Mouse (Mus musculus): ENCODE data around the gene BC030499. TPM values are rescaled to one million over a fixed set of nuclear protein-coding genes. Genes with fewer than 3 reads are reported as not detected.

BC030499 gene
- polyA plus RNA-seq, 1 experiment from 2014 or later, result 0.09 TPM

GRCm38 (mm10) chr11:78289146-78289763 is 1.4 kb upstream of the BC030499 start:
- DNase-seq (ENCODE audit: low spot score) (no peak), ATAC-seq (ENCODE audit: insufficient number of reproducible peaks, low FRiP score, low TSS enrichment, low read depth) (no peak)
- no peak overlapping the region for H3K4me2 ChIP-seq (ENCODE audit: low read depth, severe bottlenecking)
- H3K27ac ChIP-seq (replicated peaks; ENCODE audit: low read depth, low read length), result no peak overlapping the region
- H3K9me3 ChIP-seq (ENCODE audit: control insufficient read depth, low read length), result no peaks in the 10 kb centered on the region
- no peak overlapping the region for H3K9ac ChIP-seq (ENCODE audit: low read length)
- peaks cover 33% of the 10 kb centered on the region for H3K36me3 ChIP-seq (ENCODE audit: control insufficient read depth, insufficient read depth, low read length)
- no peaks in the 10 kb centered on the region for H3K4me1 ChIP-seq (ENCODE audit: control insufficient read depth, insufficient read depth, low read length)
- H3K4me3 ChIP-seq (ENCODE audit: low read depth, low read length), result no peak overlapping the region
- H3K27me3 ChIP-seq (ENCODE audit: control insufficient read depth, insufficient read depth, low read length), result no peaks in the 10 kb centered on the region
- WGBS, result 89% methylated on average over 7 of the region's 7 CpGs

GRCm38 (mm10) chr11:78294585-78294984 is 3.9 kb downstream of the BC030499 start:
- Histone ChIP-seq H3K9me3 (ENCODE audit: control insufficient read depth, low read length) (no peaks in the 10 kb centered on the region), H3K27me3 (ENCODE audit: control insufficient read depth, insufficient read depth, low read length) (no peaks in the 10 kb centered on the region), H3K27ac (replicated peaks; ENCODE audit: low read depth, low read length) (no peak overlapping the region), H3K9ac (ENCODE audit: low read length) (no peak overlapping the region), H3K4me1 (ENCODE audit: control insufficient read depth, insufficient read depth, low read length) (no peaks in the 10 kb centered on the region), H3K36me3 (ENCODE audit: control insufficient read depth, insufficient read depth, low read length) (peaks cover 8% of the 10 kb centered on the region), H3K4me3 (ENCODE audit: low read depth, low read length) (no peak overlapping the region), H3K4me2 (ENCODE audit: low read depth, severe bottlenecking) (no peak overlapping the region)
- no peak for ATAC-seq (ENCODE audit: insufficient number of reproducible peaks, low FRiP score, low TSS enrichment, low read depth)
- DNase-seq (ENCODE audit: low spot score), result no peak
- WGBS, result 94% methylated on average over 6 of the region's 6 CpGs

GRCm38 (mm10) chr11:78300917-78301316 is 10.3 kb downstream of the BC030499 start:
- DNase-seq (ENCODE audit: low spot score) (no peak), ATAC-seq (ENCODE audit: insufficient number of reproducible peaks, low FRiP score, low TSS enrichment, low read depth) (no peak)
- no peak overlapping the region; the same call in 1 of the 2 replicates for H3K27ac ChIP-seq (replicated peaks; ENCODE audit: low read depth, low read length)

GRCm38 (mm10) chr11:78301357-78302084 is 10.9 kb downstream of the BC030499 start, which contains the start of gene Spag5:
Spag5 (plus strand) TSS chr11:78301529.
- no peaks in the 10 kb centered on the region for H3K9me3 ChIP-seq (ENCODE audit: control insufficient read depth, low read length)
- peak within 1 kb of the TSS; percentile 93 for H3K4me3 ChIP-seq (ENCODE audit: low read depth, low read length)
- peaks cover 13% of the 10 kb centered on the region for H3K36me3 ChIP-seq (ENCODE audit: control insufficient read depth, insufficient read depth, low read length)
- WGBS, result under 1% methylated on average over 49 of the region's 49 CpGs
- 0 out of 2 replicates have a peak, but pooled peaks cover 2% of the 10 kb centered on the region for H3K4me1 ChIP-seq (ENCODE audit: control insufficient read depth, insufficient read depth, low read length)
- peak within 1 kb of the TSS; percentile 82 for H3K9ac ChIP-seq (ENCODE audit: low read length)
- H3K27me3 ChIP-seq (ENCODE audit: control insufficient read depth, insufficient read depth, low read length), result no peaks in the 10 kb centered on the region
- DNase-seq (ENCODE audit: low spot score) (peak; percentile 92), ATAC-seq (ENCODE audit: insufficient number of reproducible peaks, low FRiP score, low TSS enrichment, low read depth) (peak; percentile 97)
- H3K27ac ChIP-seq (replicated peaks; ENCODE audit: low read depth, low read length), result peak within 1 kb of the TSS; percentile 47; the same call in 1 of the 2 replicates
- peak within 1 kb of the TSS; percentile 78 for H3K4me2 ChIP-seq (ENCODE audit: low read depth, severe bottlenecking)

More at GRCm38 (mm10) chr11:78300917-78301316, 10.3 kb downstream of the BC030499 start:
- 70% methylated on average over 7 of the region's 7 CpGs for WGBS
- Histone ChIP-seq H3K27me3 (ENCODE audit: control insufficient read depth, insufficient read depth, low read length) (no peaks in the 10 kb centered on the region), H3K4me3 (ENCODE audit: low read depth, low read length) (peak overlapping the region; percentile 93), H3K9ac (ENCODE audit: low read length) (peak overlapping the region; percentile 82), H3K36me3 (ENCODE audit: control insufficient read depth, insufficient read depth, low read length) (peaks cover 13% of the 10 kb centered on the region), H3K9me3 (ENCODE audit: control insufficient read depth, low read length) (no peaks in the 10 kb centered on the region), H3K4me2 (ENCODE audit: low read depth, severe bottlenecking) (peak overlapping the region; percentile 78), H3K4me1 (ENCODE audit: control insufficient read depth, insufficient read depth, low read length) (0 out of 2 replicates have a peak, but pooled peaks cover 2% of the 10 kb centered on the region)

GRCm38 (mm10) chr11:78305272-78305671 is 14.6 kb downstream of the BC030499 start:
- H3K4me2 ChIP-seq (ENCODE audit: low read depth, severe bottlenecking), result no peak overlapping the region
- no peak for ATAC-seq (ENCODE audit: insufficient number of reproducible peaks, low FRiP score, low TSS enrichment, low read depth)
- H3K27me3 ChIP-seq (ENCODE audit: control insufficient read depth, insufficient read depth, low read length), result no peaks in the 10 kb centered on the region
- no peak overlapping the region for H3K4me3 ChIP-seq (ENCODE audit: low read depth, low read length)
- H3K27ac ChIP-seq (replicated peaks; ENCODE audit: low read depth, low read length), result no peak overlapping the region
- peaks cover 20% of the 10 kb centered on the region for H3K36me3 ChIP-seq (ENCODE audit: control insufficient read depth, insufficient read depth, low read length)
- H3K9ac ChIP-seq (ENCODE audit: low read length), result no peak overlapping the region
- 0 out of 2 replicates have a peak, but pooled peaks cover 2% of the 10 kb centered on the region for H3K4me1 ChIP-seq (ENCODE audit: control insufficient read depth, insufficient read depth, low read length)
- WGBS, result 93% methylated on average over 4 of the region's 4 CpGs
- H3K9me3 ChIP-seq (ENCODE audit: control insufficient read depth, low read length), result no peaks in the 10 kb centered on the region
- no peak for DNase-seq (ENCODE audit: low spot score)

- Histone ChIP-seq H3K4me2 (ENCODE audit: low read depth, severe bottlenecking) (no peak overlapping the region), H3K27me3 (ENCODE audit: control insufficient read depth, insufficient read depth, low read length) (no peaks in the 10 kb centered on the region), H3K27ac (replicated peaks; ENCODE audit: low read depth, low read length) (no peak overlapping the region), H3K9me3 (ENCODE audit: control insufficient read depth, low read length) (no peaks in the 10 kb centered on the region), H3K4me1 (ENCODE audit: control insufficient read depth, insufficient read depth, low read length) (no peaks in the 10 kb centered on the region), H3K36me3 (ENCODE audit: control insufficient read depth, insufficient read depth, low read length) (peaks cover 29% of the 10 kb centered on the region), H3K9ac (ENCODE audit: low read length) (no peak overlapping the region), H3K4me3 (ENCODE audit: low read depth, low read length) (no peak overlapping the region)
- no peak for ATAC-seq (ENCODE audit: insufficient number of reproducible peaks, low FRiP score, low TSS enrichment, low read depth)
- no peak for DNase-seq (ENCODE audit: low spot score)
- WGBS, result 89% methylated on average over 8 of the region's 8 CpGs
These were observed 20.3 kb downstream of the BC030499 start for GRCm38 (mm10) chr11:78310861-78311511.

GRCm38 (mm10) chr11:78313662-78314061 is 23.0 kb downstream of the BC030499 start:
- 99% methylated on average over 2 of the region's 2 CpGs for WGBS
- Histone ChIP-seq H3K9ac (ENCODE audit: low read length) (no peak overlapping the region), H3K27me3 (ENCODE audit: control insufficient read depth, insufficient read depth, low read length) (no peaks in the 10 kb centered on the region), H3K4me1 (ENCODE audit: control insufficient read depth, insufficient read depth, low read length) (no peaks in the 10 kb centered on the region), H3K4me2 (ENCODE audit: low read depth, severe bottlenecking) (no peak overlapping the region), H3K27ac (replicated peaks; ENCODE audit: low read depth, low read length) (no peak overlapping the region), H3K9me3 (ENCODE audit: control insufficient read depth, low read length) (no peaks in the 10 kb centered on the region), H3K36me3 (ENCODE audit: control insufficient read depth, insufficient read depth, low read length) (peaks cover 35% of the 10 kb centered on the region), H3K4me3 (ENCODE audit: low read depth, low read length) (no peak overlapping the region)
- ATAC-seq (ENCODE audit: insufficient number of reproducible peaks, low FRiP score, low TSS enrichment, low read depth) (no peak), DNase-seq (ENCODE audit: low spot score) (no peak)

GRCm38 (mm10) chr11:78318411-78318810 is 27.8 kb downstream of the BC030499 start:
- no peak for ATAC-seq (ENCODE audit: insufficient number of reproducible peaks, low FRiP score, low TSS enrichment, low read depth)

More at GRCm38 (mm10) chr11:78318411-78318810, 27.8 kb downstream of the BC030499 start:
- 88% methylated on average over 2 of the region's 2 CpGs for WGBS
- Histone ChIP-seq H3K36me3 (ENCODE audit: control insufficient read depth, insufficient read depth, low read length) (peaks cover 46% of the 10 kb centered on the region), H3K27me3 (ENCODE audit: control insufficient read depth, insufficient read depth, low read length) (no peaks in the 10 kb centered on the region), H3K4me2 (ENCODE audit: low read depth, severe bottlenecking) (no peak overlapping the region), H3K27ac (replicated peaks; ENCODE audit: low read depth, low read length) (no peak overlapping the region), H3K9me3 (ENCODE audit: control insufficient read depth, low read length) (no peaks in the 10 kb centered on the region), H3K9ac (ENCODE audit: low read length) (no peak overlapping the region), H3K4me1 (ENCODE audit: control insufficient read depth, insufficient read depth, low read length) (peaks cover 6% of the 10 kb centered on the region; the same call in 1 of the 2 replicates), H3K4me3 (ENCODE audit: low read depth, low read length) (no peak overlapping the region)
- DNase-seq (ENCODE audit: low spot score), result no peak
